Mouse (Mus musculus): Measurements from ENCODE around the gene Kcp.

- no peak for TF ChIP-seq CTCF (IDR thresholded peaks at IDR 0.05; ENCODE audit: control insufficient read depth, insufficient read depth, insufficient read length)
- no peak for TF ChIP-seq CEBPB (IDR thresholded peaks at IDR 0.05; ENCODE audit: low read depth)
- no peak for TF ChIP-seq FOSL1 (IDR thresholded peaks at IDR 0.05; ENCODE audit: insufficient read depth, low read length, poor library complexity, severe bottlenecking)
Observed at GRCm38 (mm10) chr6:29432156-29432555, 75.6 kb downstream of the Kcp start.

Measured in C2C12 (cell line).